Mouse (Mus musculus) forebrain, embryonic 12.5 days (tissue): ENCODE data around the gene Gtf2i. TPM values are rescaled to one million over a fixed set of nuclear protein-coding genes. Genes with fewer than 3 reads are reported as not detected.
A peak's percentile ranks its signal among the peaks of the same experiment; 100 is the strongest.

Experiments
- ATAC-seq: fragments of 200-750 bp; cut with Nextera tagmentation; 2 replicates; pipeline ENCODE4 v1.8.0; 2017; ENCODE audit warnings: moderate TSS enrichment; ENCODE audit not compliant: low FRiP score
- H3K27ac ChIP-seq: fragments of 300-500 bp; sonication (generic); 2 replicates; pipeline ENCODE4 v1.5.1; 2016; ENCODE audit warnings: mild to moderate bottlenecking
- H3K27me3 ChIP-seq: fragments of 300-500 bp; sonication (generic); 2 replicates; pipeline ENCODE4 v1.6.1; 2016; ENCODE audit warnings: mild to moderate bottlenecking
- H3K36me3 ChIP-seq: fragments of 300-500 bp; sonication (generic); replicated peaks from 2 replicates; pipeline ENCODE4 v1.6.1; 2016; ENCODE audit warnings: mild to moderate bottlenecking
- H3K4me1 ChIP-seq: fragments of 300-500 bp; sonication (generic); 2 replicates; pipeline ENCODE4 v1.6.1; 2016
- H3K4me2 ChIP-seq: fragments of 300-500 bp; sonication (generic); 2 replicates; pipeline ENCODE4 v1.6.1; 2016; ENCODE audit warnings: mild to moderate bottlenecking, moderate library complexity
- H3K4me3 ChIP-seq: fragments of 300-500 bp; sonication (generic); replicated peaks from 2 replicates; pipeline ENCODE4 v1.5.1; 2016; ENCODE audit warnings: mild to moderate bottlenecking
- H3K9ac ChIP-seq: fragments of 300-500 bp; sonication (generic); 2 replicates; pipeline ENCODE4 v1.6.1; 2016; ENCODE audit warnings: mild to moderate bottlenecking
- H3K9me3 ChIP-seq: fragments of 300-500 bp; sonication (generic); 2 replicates; pipeline ENCODE4 v1.6.1; 2016
- WGBS: fragments of 180-500 bp; shearing (Covaris S2); methylation state at CpG from one replicate; pipeline ENCODE4 v1.1.7; 2016; 5-methylcytosine and 5-hydroxymethylcytosine counted together
- polyA plus RNA-seq: library from polyadenylated mRNA; unstranded; fragments of >200 nt; fragmentation: Nextera tagmentation; extraction: Ambion mirVana; gene quantifications from 2 replicates; pipeline ENCODE4 v1.2.1, GENCODE M21; 2016

The Gtf2i gene
- polyA plus RNA-seq, 1 experiment from 2014 or later: 245 TPM

DNA sequence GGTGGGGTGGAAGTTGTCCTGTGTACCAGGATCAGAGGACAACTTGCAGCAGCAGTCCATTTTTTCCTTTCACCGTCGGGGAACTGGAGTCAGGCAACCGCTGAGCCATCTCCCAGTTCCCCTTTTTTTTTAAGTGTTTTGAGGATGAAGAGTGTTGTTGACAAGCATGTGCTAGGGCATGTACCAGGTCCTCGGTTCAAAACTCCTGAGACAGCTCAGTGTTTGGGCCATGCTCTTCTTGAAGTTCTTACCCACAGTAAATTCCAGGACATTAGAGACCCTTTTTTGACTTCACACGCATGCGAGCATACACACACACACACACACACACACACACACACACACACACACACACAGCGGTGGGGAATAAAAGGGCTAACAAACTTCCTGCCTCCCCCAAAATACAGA is 81.3 kb downstream of the Gtf2i start:
- Histone ChIP-seq H3K27ac (0 out of 2 replicates have a peak overlapping the region, but pooled peaks have one; percentile 19), H3K4me1 (peaks cover 20% of the 10 kb centered on the region), H3K36me3 (peaks cover 30% of the 10 kb centered on the region), H3K27me3 (no peaks in the 10 kb centered on the region), H3K9ac (no peak overlapping the region), H3K9me3 (no peaks in the 10 kb centered on the region), H3K4me2 (no peak overlapping the region), H3K4me3 (no peak overlapping the region)
- ATAC-seq: no peak
- WGBS: 80% methylated on average over 7 of the region's 7 CpGs

DNA sequence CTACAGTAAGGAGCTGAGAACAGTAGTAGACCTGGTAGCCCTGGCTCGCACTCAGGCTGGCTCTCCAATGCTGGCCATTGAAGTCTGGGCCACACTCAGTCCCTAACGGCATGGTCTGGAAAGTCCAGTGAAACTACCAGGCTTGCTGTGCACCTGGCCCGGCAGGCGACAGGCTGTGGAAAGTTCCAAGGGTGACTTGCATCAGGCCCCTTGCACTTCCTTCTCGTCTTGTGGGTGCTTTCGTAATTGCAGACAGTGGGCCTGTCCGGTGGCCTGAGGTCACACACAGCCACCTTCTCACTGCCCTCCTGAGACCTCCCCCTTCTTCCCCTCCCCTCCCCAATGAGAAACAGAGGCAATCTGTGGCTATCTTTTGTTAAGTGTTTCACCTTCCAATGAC is 82.0 kb downstream of the Gtf2i start:
- Histone ChIP-seq H3K4me3 (no peak overlapping the region), H3K4me2 (no peak overlapping the region; the same call in 1 of the 2 replicates), H3K27me3 (no peaks in the 10 kb centered on the region), H3K4me1 (peaks cover 15% of the 10 kb centered on the region), H3K27ac (no peak overlapping the region), H3K36me3 (peaks cover 23% of the 10 kb centered on the region), H3K9ac (no peak overlapping the region), H3K9me3 (no peaks in the 10 kb centered on the region)
- WGBS: 70% methylated on average over 7 of the region's 7 CpGs
- no peak; the same call in 1 of the 2 replicates for ATAC-seq

DNA sequence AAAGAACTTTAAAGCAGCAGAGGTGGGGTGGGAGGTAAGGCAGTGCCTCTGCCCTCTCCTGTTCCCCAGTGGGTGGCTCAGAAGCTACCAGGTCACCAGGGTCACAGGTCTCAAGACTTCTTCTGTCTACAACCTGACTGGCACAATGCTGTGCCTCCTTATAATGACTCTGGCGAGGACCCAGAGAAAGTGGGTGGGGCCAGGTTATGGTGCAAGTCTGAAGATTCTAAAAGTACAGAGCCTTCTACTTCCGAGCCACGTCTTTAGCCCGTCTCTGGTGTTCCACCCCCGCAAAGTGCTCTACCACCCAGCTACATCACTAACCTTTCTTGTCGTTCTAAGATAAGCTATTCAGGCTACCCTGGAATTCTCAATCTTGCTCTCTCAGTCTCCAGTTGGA is 82.4 kb downstream of the Gtf2i start:
- Histone ChIP-seq H3K36me3 (peaks cover 18% of the 10 kb centered on the region), H3K4me3 (no peak overlapping the region), H3K9me3 (no peaks in the 10 kb centered on the region), H3K27ac (no peak overlapping the region), H3K9ac (no peak overlapping the region), H3K4me1 (peaks cover 15% of the 10 kb centered on the region), H3K27me3 (no peaks in the 10 kb centered on the region), H3K4me2 (no peak overlapping the region)
- no peak for ATAC-seq
- WGBS: 71% methylated on average over 6 of the region's 6 CpGs

DNA sequence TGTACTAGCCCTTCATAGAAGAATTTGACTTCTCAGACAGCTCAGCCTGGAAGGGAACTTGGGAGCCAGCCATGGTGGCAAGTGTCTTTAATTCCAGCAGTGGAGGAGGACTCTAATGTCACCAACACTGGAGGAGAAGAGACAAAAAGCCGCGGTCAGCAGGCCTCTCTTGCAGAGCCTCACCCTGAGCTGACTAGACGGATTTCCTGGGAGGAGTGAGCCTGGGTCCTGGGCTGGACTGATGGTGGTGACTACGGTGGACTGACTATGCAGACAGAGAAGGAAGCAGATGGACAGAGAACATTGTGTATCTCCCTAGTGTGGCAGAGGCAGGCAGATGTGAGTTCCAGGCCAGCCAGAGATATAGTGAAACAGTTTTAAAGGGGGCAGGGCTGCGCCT is 83.2 kb downstream of the Gtf2i start:
- Histone ChIP-seq H3K4me3 (no peak overlapping the region), H3K36me3 (peaks cover 11% of the 10 kb centered on the region), H3K4me1 (peaks cover 15% of the 10 kb centered on the region), H3K27me3 (no peaks in the 10 kb centered on the region), H3K27ac (no peak overlapping the region), H3K9ac (no peak overlapping the region), H3K4me2 (no peak overlapping the region), H3K9me3 (no peaks in the 10 kb centered on the region)
- WGBS: 82% methylated on average over 5 of the region's 5 CpGs
- ATAC-seq: no peak

DNA sequence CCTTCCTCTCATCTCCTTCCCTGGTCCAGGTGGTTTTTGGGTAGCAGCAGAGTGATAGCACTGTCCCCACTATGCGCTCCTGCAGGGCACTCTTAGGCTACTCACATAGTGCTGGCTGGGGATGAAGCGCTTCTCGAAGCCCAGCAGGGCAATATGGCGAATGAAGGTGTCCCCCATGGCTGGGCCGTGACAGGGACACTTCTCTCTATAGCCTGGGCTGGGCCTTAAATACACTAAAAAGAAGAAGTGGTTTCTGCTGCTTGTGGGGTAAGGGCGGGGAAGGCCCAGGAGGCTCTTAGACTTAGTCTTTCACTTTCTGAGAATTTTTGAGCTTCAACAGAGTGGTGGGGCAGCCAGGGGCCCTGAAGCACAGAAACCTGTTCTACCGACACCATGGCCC is 85.2 kb downstream of the Gtf2i start, which contains the start of gene Ncf1:
TSS of gene Ncf1 (minus strand) at position 235 of the 400 bp plus-strand sequence.
- H3K4me1 ChIP-seq: peaks cover 4% of the 10 kb centered on the region; the same call in 1 of the 2 replicates
- H3K36me3 ChIP-seq: no peaks in the 10 kb centered on the region
- H3K27ac ChIP-seq: no peak within 1 kb of the TSS
- WGBS: 87% methylated on average over 7 of the region's 7 CpGs
- no peak within 1 kb of the TSS for H3K4me3 ChIP-seq
- no peaks in the 10 kb centered on the region for H3K9me3 ChIP-seq
- H3K4me2 ChIP-seq: no peak within 1 kb of the TSS
- ATAC-seq: no peak
- H3K27me3 ChIP-seq: no peaks in the 10 kb centered on the region
- no peak within 1 kb of the TSS for H3K9ac ChIP-seq

DNA sequence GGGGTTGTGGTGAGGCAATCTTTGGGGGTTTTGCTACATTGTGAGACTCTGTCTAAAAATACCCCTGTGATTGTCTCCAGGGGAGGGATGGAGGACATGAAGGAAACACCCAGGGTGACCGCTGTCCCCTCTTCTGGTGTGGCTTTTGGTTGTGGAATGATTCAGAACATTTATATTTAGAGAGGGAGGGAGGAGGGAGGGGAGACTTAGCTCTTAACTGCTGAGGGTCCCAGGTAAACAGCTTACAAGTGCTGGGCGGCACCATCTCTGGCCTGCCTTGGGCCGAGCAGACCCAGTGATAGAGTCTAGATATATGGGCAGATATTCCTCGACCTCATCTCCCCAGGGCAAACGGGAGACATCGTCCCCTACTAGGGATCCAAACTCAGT is 86.3 kb downstream of the Gtf2i start:
- Histone ChIP-seq H3K4me3 (no peak overlapping the region), H3K27me3 (peaks cover 2% of the 10 kb centered on the region; the same call in 1 of the 2 replicates), H3K4me1 (peaks cover 4% of the 10 kb centered on the region; the same call in 1 of the 2 replicates), H3K9ac (no peak overlapping the region), H3K36me3 (no peaks in the 10 kb centered on the region), H3K27ac (no peak overlapping the region), H3K9me3 (no peaks in the 10 kb centered on the region), H3K4me2 (no peak overlapping the region)
- ATAC-seq: no peak
- 87% methylated on average over 6 of the region's 6 CpGs for WGBS

DNA sequence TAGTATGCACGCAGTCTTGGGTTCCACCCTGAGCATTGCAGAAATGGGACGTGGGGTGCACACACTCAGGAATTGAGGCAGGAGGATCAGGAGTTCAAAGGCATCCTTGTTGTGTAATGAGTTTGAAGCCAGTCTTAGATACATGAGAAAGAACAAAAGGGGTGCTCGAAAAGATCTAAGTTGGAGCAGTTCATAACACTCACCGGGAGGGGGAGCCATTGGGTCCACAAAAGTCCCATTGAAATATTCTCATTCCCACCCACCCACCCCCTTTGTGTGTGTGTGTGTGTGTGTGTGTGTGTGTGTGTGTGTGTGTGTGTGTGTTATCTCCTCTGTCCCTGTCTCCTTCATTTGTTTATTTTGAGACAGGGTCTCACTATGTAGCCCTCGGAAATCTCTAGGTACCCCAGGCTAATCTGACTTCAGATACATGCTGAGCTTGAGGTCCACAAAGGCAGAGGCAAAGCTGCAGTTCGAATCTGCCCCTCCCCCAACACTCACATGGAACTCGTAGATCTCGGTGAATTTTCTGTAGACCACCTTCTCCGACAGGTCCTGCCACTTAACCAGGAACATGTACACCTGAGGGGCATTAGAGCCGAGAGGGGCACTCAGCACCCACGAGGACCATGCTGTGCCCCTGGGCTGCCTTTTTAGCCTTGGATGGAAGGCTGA is 86.8 kb downstream of the Gtf2i start:
- Histone ChIP-seq H3K4me1 (peaks cover 4% of the 10 kb centered on the region; the same call in 1 of the 2 replicates), H3K27me3 (peaks cover 5% of the 10 kb centered on the region; the same call in 1 of the 2 replicates), H3K4me2 (no peak overlapping the region), H3K9me3 (no peaks in the 10 kb centered on the region), H3K9ac (no peak overlapping the region), H3K27ac (no peak overlapping the region), H3K36me3 (no peaks in the 10 kb centered on the region), H3K4me3 (no peak overlapping the region)
- WGBS: 41% methylated on average over 11 of the region's 11 CpGs
- ATAC-seq: no peak

DNA sequence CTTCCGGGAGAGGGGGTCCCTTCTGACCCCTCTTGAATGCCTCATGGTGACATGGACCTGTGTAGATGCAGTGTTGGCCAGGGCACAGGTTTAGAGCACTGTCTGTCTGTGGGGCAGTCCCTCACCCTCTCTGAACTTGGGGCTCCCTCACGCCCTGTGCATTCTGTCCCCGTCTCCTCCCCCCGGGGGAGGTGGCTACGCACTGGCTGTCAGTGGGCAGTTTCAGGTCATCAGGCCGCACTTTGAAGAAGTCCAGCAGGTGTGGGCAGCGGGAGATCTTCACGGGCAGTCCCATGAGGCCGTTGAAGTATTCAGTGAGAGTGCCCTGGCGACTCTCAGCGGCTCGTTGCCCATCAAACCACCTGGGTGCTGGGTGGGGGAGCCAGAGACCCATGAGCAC is 87.6 kb downstream of the Gtf2i start:
- Histone ChIP-seq H3K9ac (no peak overlapping the region), H3K27ac (no peak overlapping the region), H3K27me3 (peaks cover 13% of the 10 kb centered on the region), H3K4me2 (no peak overlapping the region), H3K4me3 (no peak overlapping the region), H3K9me3 (no peaks in the 10 kb centered on the region), H3K36me3 (no peaks in the 10 kb centered on the region), H3K4me1 (peaks cover 5% of the 10 kb centered on the region)
- 0 out of 2 replicates have a peak, but pooled peaks have one; percentile 25 for ATAC-seq
- 75% methylated on average over 12 of the region's 12 CpGs for whole genome bisulfite sequencing

DNA sequence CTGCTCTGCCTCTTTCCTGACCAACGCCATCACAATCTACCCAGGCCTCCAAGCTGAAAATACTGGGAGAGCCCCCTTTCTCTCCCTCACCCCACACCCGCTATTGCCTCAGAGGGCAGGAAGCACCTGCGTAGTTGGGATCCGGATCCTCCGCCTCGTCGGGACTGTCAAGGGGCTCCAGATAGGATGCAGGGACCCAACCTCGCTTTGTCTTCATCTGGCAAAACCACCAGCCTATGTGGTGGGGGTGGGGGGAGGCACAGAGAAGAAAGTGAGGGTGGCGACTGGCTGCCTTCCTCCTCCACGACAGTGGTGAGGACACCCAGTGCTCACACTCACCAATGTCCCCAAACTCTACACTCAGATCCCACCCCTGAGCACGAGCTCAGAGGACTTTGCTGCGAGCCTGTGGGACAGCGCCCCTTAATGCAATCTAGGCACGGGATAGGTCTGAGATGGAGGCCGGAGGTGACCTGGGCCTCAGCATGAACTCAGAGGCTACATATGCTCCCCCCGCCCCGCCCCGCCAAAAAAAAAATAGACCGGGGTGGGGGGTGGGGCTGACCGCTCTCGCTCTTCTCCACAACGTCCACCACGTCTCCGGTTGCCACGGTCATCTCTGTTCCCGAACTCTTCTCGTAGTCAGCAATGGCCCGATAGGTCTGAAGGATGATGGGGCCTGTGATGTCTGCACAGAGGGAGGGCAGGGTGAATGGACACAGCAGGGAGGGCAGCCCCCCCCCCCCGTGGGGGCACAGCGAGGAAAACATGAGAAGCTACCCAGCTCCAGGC is 89.3 kb downstream of the Gtf2i start:
- Histone ChIP-seq H3K36me3 (no peaks in the 10 kb centered on the region), H3K27ac (no peak overlapping the region), H3K27me3 (peaks cover 25% of the 10 kb centered on the region), H3K9ac (no peak overlapping the region), H3K4me2 (no peak overlapping the region), H3K9me3 (no peaks in the 10 kb centered on the region), H3K4me1 (peaks cover 11% of the 10 kb centered on the region), H3K4me3 (no peak overlapping the region)
- ATAC-seq: no peak
- WGBS: 86% methylated on average over 30 of the region's 30 CpGs

DNA sequence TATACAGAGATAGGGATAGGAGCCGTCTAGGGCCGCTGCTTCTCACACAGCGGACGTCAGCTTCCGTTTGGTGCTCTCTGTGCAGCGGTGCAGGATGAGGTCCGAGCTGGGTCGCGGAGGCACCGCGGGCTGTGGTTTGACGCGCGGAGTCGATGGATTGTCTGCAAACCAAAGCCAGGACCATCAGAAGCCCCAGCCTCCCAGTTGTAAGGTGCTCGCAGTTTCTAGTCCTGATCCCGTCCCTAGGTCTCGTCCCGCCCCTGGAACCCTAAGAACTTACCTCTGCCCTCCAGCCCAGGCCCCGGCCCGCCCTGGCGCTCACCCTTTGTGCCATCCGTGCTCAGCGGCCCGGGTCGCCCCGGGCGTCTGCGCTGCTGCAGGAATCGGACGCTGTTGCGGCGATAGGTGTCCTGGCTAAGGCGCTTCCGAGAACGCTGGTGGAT is 92.8 kb downstream of the Gtf2i start:
- peak overlapping the region; percentile 32 for H3K4me3 ChIP-seq
- H3K27me3 ChIP-seq: peaks cover 25% of the 10 kb centered on the region
- H3K4me2 ChIP-seq: peak overlapping the region; percentile 62
- 2% methylated on average over 36 of the region's 36 CpGs for WGBS
- ATAC-seq: no peak
- no peak overlapping the region for H3K27ac ChIP-seq
- H3K9ac ChIP-seq: peak overlapping the region; percentile 59
- H3K36me3 ChIP-seq: peaks cover 11% of the 10 kb centered on the region
- H3K9me3 ChIP-seq: no peaks in the 10 kb centered on the region
- peaks cover 11% of the 10 kb centered on the region for H3K4me1 ChIP-seq

DNA sequence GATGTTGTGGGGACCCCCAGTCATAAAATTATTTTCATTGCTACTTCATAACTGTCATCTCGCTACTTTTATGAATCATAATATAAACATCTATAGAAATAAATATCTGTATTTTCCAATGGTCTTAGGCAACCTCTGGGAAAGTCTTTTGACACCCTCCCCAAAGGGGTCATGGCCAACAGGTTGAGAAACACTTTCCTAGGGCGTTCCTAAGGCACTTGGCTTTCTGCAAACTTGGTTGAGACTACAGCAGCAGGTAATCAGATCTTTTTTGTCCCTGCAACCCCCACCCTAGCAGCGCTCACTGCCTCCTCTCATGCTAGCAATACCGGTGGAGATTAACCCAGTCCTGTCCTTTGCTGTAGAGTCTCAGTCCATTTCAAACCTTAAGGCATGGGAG is 93.3 kb downstream of the Gtf2i start:
- H3K4me2 ChIP-seq: peak overlapping the region; percentile 62
- no peak for ATAC-seq
- no peaks in the 10 kb centered on the region for H3K9me3 ChIP-seq
- WGBS: 44% methylated on average over 4 of the region's 4 CpGs
- H3K4me3 ChIP-seq: peak overlapping the region; percentile 32; the same call in 1 of the 2 replicates
- no peak overlapping the region for H3K27ac ChIP-seq
- H3K4me1 ChIP-seq: peaks cover 11% of the 10 kb centered on the region
- H3K9ac ChIP-seq: no peak overlapping the region
- H3K36me3 ChIP-seq: peaks cover 15% of the 10 kb centered on the region
- H3K27me3 ChIP-seq: peaks cover 25% of the 10 kb centered on the region

DNA sequence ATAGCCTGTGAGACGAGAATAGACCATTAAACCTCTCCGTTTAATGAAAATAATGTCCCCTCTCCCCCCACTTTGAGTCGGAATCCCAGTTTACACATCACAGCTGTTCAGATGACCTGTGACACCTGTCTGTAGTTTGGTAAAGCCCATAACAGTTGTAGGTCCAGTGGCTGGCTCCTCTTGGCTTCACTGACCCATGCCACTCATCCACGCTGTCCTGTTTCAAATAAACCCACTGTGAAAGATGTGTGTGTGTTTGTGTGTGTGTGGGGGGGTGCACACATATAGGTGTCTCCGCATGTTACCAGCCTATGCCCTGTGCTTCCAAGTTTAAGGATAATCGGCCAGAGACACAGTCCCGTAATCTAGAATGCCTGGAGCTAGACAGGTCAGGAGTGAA is 96.7 kb downstream of the Gtf2i start:
- Histone ChIP-seq H3K9ac (no peak overlapping the region), H3K4me1 (peaks cover 11% of the 10 kb centered on the region), H3K36me3 (peaks cover 20% of the 10 kb centered on the region), H3K27ac (no peak overlapping the region), H3K9me3 (no peaks in the 10 kb centered on the region), H3K4me3 (no peak overlapping the region), H3K4me2 (no peak overlapping the region), H3K27me3 (peaks cover 21% of the 10 kb centered on the region)
- no peak for ATAC-seq
- 94% methylated on average over 7 of the region's 7 CpGs for WGBS
